Mouse (Mus musculus): Measurements from ENCODE around the gene Vps35. TPM values are rescaled to one million over a fixed set of nuclear protein-coding genes. Genes with fewer than 3 reads are reported as not detected.

The Vps35 gene
- 26.0 and 33.3 TPM in 2 replicates for polyA plus RNA-seq (2012; rRNA removed)

DNA sequence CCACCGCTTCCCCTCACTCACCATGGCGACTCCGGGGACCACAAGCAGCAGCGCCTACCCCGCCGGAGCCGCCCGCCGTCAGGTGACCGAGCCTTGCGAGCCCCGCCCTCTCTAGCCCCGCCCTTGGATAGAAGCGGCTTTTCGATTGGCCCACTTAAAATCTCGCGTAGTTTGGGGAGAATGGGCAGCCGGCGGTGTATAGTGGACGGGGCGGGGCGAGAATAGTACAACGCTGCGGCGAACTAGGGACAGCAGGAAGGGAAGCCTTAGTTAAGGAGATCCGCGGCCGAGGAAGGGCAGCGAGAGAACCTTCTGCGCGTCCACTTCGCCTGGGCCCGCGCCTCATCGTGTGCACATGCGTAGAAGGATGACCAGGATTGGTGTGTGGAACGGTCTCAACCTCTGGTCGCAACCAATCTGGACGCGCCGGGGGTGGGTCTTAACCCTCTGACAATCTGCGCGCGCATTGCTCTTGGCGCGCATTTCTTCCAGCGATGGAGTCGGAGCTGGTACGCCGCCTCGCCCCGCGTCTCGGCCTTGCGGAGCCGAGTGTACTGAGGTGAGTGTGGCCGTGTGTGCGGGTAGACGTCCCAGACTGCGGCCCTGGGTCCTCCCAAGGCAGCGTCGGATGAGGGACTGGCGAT is at the start of gene Vps35, which contains the start of gene Orc6:
Gene Vps35, minus strand, starts transcription at position 369 of the 644 bp plus-strand sequence.
Gene Orc6, plus strand, starts transcription at position 199 of the 644 bp plus-strand sequence.
- 1% methylated on average over 63 of the region's 63 CpGs for WGBS

DNA sequence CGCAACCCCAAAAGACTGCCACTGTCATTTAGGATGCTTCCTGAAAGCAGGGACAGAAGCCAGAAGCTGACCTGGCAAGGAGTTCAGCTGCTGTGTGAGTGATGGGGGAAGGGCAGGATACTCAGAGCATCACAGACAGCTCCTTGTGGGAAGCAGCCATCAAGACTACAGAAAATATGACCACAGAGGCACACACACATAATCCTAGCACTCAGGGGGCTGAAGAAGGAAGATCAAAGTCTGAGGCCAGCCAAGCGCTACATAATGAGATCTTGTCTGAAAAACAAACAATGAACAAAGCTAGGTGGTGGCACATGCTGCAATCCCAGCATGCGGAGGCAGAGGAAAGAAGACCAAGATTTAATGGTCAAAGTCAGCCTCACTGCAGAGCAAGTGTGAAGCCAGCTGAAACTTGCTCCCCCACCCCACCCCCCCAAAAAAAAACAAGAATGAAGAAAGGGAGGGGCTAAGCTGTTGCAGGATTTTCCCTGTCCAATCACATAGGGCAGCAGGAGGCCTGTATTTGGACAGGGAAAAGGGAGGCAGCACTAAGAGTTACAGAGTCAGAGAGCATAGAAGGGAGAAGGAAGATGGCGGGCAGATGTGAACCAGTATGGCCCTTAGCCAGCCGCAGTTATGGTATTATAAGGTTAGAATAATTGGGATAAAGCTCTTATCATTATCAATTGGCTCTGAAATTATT is 40.4 kb upstream of the Vps35 start:
- H3K4me1 ChIP-seq (ENCODE audit: control insufficient read depth, insufficient read depth, low read length), result no peaks in the 10 kb centered on the region; the same call in 1 of the 2 replicates
- H3K4me3 ChIP-seq (ENCODE audit: insufficient read depth, low read depth, low read length), result no peak overlapping the region
- peak; percentile 22 for DNase-seq
- H3K27me3 ChIP-seq (replicated peaks; ENCODE audit: control insufficient read depth, insufficient read depth, low read length), result no peaks in the 10 kb centered on the region
- 57% methylated on average over 5 of the region's 5 CpGs for WGBS
- H3K36me3 ChIP-seq (ENCODE audit: control insufficient read depth, insufficient read depth, low read length), result no peaks in the 10 kb centered on the region
- TF ChIP-seq CTCF (conservative IDR thresholded peaks at IDR 0.05; ENCODE audit: insufficient read depth, insufficient read length, low read depth, low read length) (no peak), POLR2A (IDR thresholded peaks at IDR 0.05; ENCODE audit: low read depth, low read length) (no peak)
- H3K27ac ChIP-seq (ENCODE audit: insufficient read depth, low read depth, low read length), result no peak overlapping the region

More for the DNA sequence above, at the start of gene Vps35, which contains the start of gene Orc6:
- no peak for TF ChIP-seq CTCF (conservative IDR thresholded peaks at IDR 0.05; ENCODE audit: insufficient read depth, insufficient read length, low read depth, low read length)
- peak; percentile 34 for TF ChIP-seq POLR2A (IDR thresholded peaks at IDR 0.05; ENCODE audit: low read depth, low read length)
- Histone ChIP-seq H3K4me3 (ENCODE audit: insufficient read depth, low read depth, low read length) (peak within 1 kb of the TSS; percentile 71), H3K36me3 (ENCODE audit: control insufficient read depth, insufficient read depth, low read length) (no peaks in the 10 kb centered on the region), H3K4me1 (ENCODE audit: control insufficient read depth, insufficient read depth, low read length) (peaks cover 7% of the 10 kb centered on the region; the same call in 1 of the 2 replicates), H3K27ac (ENCODE audit: insufficient read depth, low read depth, low read length) (peak within 1 kb of the TSS; percentile 95), H3K27me3 (replicated peaks; ENCODE audit: control insufficient read depth, insufficient read depth, low read length) (no peaks in the 10 kb centered on the region)
- peak; percentile 98 for DNase-seq

DNA sequence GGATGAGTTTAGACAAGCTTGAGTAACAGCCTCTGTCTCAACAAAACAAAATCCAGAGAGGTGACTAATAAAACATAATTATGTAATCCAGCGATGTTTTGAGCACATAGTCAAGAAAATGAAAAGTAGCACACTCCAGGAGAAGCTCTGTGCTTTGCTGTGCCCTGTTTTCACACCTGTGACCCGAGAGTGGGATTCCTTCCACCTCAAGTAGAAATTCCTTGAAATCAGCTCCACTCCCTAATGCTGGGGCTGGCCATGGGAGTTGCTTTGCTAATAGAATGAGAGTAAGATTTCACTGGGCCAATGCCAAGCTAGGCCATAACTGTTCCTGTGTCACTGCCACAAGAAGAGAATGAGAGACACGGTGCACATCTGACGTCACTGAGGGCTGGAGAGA is 38.1 kb upstream of the Vps35 start:
- DNase-seq, result no peak
- TF ChIP-seq CTCF (conservative IDR thresholded peaks at IDR 0.05; ENCODE audit: insufficient read depth, insufficient read length, low read depth, low read length), result no peak
- no peak for TF ChIP-seq POLR2A (IDR thresholded peaks at IDR 0.05; ENCODE audit: low read depth, low read length)
- Histone ChIP-seq H3K27me3 (replicated peaks; ENCODE audit: control insufficient read depth, insufficient read depth, low read length) (no peaks in the 10 kb centered on the region), H3K4me1 (ENCODE audit: control insufficient read depth, insufficient read depth, low read length) (peaks cover 2% of the 10 kb centered on the region; the same call in 1 of the 2 replicates), H3K27ac (ENCODE audit: insufficient read depth, low read depth, low read length) (no peak overlapping the region), H3K36me3 (ENCODE audit: control insufficient read depth, insufficient read depth, low read length) (no peaks in the 10 kb centered on the region), H3K4me3 (ENCODE audit: insufficient read depth, low read depth, low read length) (no peak overlapping the region)
- 50% methylated on average over 4 of the region's 4 CpGs for WGBS

DNA sequence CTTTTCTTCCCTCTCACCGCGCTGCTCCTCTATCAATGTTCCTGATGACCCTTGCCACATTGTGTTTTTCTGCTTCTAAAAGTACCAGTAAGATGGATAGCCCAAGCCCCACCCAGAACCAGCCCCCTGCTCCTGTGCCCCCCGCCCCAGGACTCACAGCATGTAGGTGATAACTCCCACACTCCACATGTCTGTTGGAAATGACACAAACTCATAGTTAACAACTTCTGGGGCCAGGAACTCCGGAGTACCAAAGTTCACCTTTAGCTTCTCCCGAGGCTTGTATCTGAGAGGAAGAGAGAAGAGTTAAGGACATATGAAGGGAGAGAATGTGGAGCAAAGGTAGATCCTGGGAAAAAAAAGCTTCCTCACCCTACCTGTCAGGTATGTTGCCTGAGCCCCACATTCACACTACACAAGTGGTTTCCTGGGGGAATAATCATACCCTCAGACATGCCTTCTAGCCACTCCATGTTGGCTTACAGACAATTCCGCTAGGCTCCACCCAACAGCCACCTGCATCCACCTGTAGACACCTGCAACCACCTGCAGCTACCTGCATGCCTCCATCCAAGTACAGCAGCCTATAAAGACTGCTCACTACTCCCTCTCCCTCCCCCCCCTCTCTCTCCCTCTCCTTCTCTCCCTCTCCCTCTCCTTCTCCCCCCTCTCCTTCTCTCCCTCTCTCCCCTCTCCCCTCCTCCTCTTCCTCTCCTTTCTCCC is 36.8 kb upstream of the Vps35 start:
- Histone ChIP-seq H3K4me3 (ENCODE audit: insufficient read depth, low read depth, low read length) (no peak overlapping the region), H3K4me1 (ENCODE audit: control insufficient read depth, insufficient read depth, low read length) (peaks cover 8% of the 10 kb centered on the region), H3K27me3 (replicated peaks; ENCODE audit: control insufficient read depth, insufficient read depth, low read length) (no peaks in the 10 kb centered on the region), H3K27ac (ENCODE audit: insufficient read depth, low read depth, low read length) (no peak overlapping the region), H3K36me3 (ENCODE audit: control insufficient read depth, insufficient read depth, low read length) (no peaks in the 10 kb centered on the region)
- no peak for TF ChIP-seq POLR2A (IDR thresholded peaks at IDR 0.05; ENCODE audit: low read depth, low read length)
- TF ChIP-seq CTCF (conservative IDR thresholded peaks at IDR 0.05; ENCODE audit: insufficient read depth, insufficient read length, low read depth, low read length), result no peak
- no peak for DNase-seq
- WGBS, result 67% methylated on average over 6 of the region's 6 CpGs

DNA sequence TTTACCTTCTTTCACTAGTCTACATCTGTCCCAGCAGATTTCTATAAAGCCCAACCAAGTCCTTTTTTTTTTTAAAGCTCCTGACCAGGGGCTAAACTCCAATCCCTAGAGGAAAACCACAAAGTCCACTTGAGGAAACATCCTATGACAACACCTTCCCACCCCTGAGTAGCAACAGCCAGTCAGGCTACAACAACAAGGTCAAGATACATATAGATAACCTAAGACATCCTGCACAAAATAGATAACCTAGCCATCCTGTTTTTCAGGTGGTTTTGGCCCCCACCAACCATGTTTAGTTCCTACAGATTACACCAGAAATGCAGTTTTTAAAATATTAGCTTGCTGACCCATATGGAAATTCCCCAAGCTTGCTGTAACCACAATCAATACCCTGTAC is 35.5 kb upstream of the Vps35 start:
- no peaks in the 10 kb centered on the region for H3K27me3 ChIP-seq (replicated peaks; ENCODE audit: control insufficient read depth, insufficient read depth, low read length)
- peaks cover 8% of the 10 kb centered on the region for H3K4me1 ChIP-seq (ENCODE audit: control insufficient read depth, insufficient read depth, low read length)
- no peak for TF ChIP-seq POLR2A (IDR thresholded peaks at IDR 0.05; ENCODE audit: low read depth, low read length)
- no peak for TF ChIP-seq CTCF (conservative IDR thresholded peaks at IDR 0.05; ENCODE audit: insufficient read depth, insufficient read length, low read depth, low read length)
- H3K4me3 ChIP-seq (ENCODE audit: insufficient read depth, low read depth, low read length), result no peak overlapping the region
- peak overlapping the region; percentile 76 for H3K27ac ChIP-seq (ENCODE audit: insufficient read depth, low read depth, low read length)
- H3K36me3 ChIP-seq (ENCODE audit: control insufficient read depth, insufficient read depth, low read length), result no peaks in the 10 kb centered on the region
- peak; percentile 33 for DNase-seq

GRCm38 (mm10) chr8:85329506-85329905 is 29.9 kb upstream of the Vps35 start:
- peak; percentile 52 for DNase-seq
- 56% methylated on average over 1 of the region's 1 CpGs for WGBS
- Histone ChIP-seq H3K4me1 (ENCODE audit: control insufficient read depth, insufficient read depth, low read length) (peaks cover 6% of the 10 kb centered on the region), H3K36me3 (ENCODE audit: control insufficient read depth, insufficient read depth, low read length) (no peaks in the 10 kb centered on the region), H3K27ac (ENCODE audit: insufficient read depth, low read depth, low read length) (no peak overlapping the region), H3K27me3 (replicated peaks; ENCODE audit: control insufficient read depth, insufficient read depth, low read length) (no peaks in the 10 kb centered on the region), H3K4me3 (ENCODE audit: insufficient read depth, low read depth, low read length) (no peak overlapping the region)
- no peak for TF ChIP-seq POLR2A (IDR thresholded peaks at IDR 0.05; ENCODE audit: low read depth, low read length)
- TF ChIP-seq CTCF (conservative IDR thresholded peaks at IDR 0.05; ENCODE audit: insufficient read depth, insufficient read length, low read depth, low read length), result no peak

Data from kidney, adult 2 months (tissue).